Comparison of ENCODE assay signal across 8 mouse cellular contexts in genomic region chrX:37126671-37127358, GRCm38 (mm10). TPM values are rescaled to one million over a fixed set of nuclear protein-coding genes. Genes with fewer than 3 reads are reported as not detected.
DNase-seq lines count a peak whose midpoint lies in the region; ATAC-seq lines count a peak whose summit lies in the region.

Gene Nkap, plus strand, starts transcription at chrX:37126795.

- peak within 1 kb of the TSS; percentile 55 for H3K27ac ChIP-seq in heart, embryonic 15.5 days
- peak within 1 kb of the TSS; percentile 74 for H3K27ac ChIP-seq in liver, embryonic 15.5 days (replicated peaks)
- peak within 1 kb of the TSS; percentile 42; the same call in 1 of the 2 replicates for H3K27ac ChIP-seq in neural tube, embryonic 12.5 days

- H3K27me3 ChIP-seq in heart, embryonic 15.5 days, result no peaks in the 10 kb centered on the region
- H3K27me3 ChIP-seq in liver, embryonic 15.5 days, result no peaks in the 10 kb centered on the region
- no peaks in the 10 kb centered on the region for H3K27me3 ChIP-seq in neural tube, embryonic 12.5 days (replicated peaks)

- H3K9me3 ChIP-seq in heart, embryonic 15.5 days (replicated peaks), result no peaks in the 10 kb centered on the region
- no peaks in the 10 kb centered on the region for H3K9me3 ChIP-seq in liver, embryonic 15.5 days (replicated peaks)
- H3K9me3 ChIP-seq in neural tube, embryonic 12.5 days, result no peaks in the 10 kb centered on the region

- ATAC-seq in CD4-positive, CD25-positive, alpha-beta regulatory T cell, adult 4 months, result peak; percentile 92
- 0 out of 2 replicates have a peak, but pooled peaks have one; percentile 53 for ATAC-seq in heart, embryonic 15.5 days (replicated peaks; ENCODE audit: insufficient number of reproducible peaks, insufficient read depth, low FRiP score, low read depth)
- ATAC-seq in liver, embryonic 15.5 days (ENCODE audit: insufficient read depth), result peak; percentile 86
- ATAC-seq in neural tube, embryonic 12.5 days (ENCODE audit: low FRiP score, low read depth), result peak; percentile 90

- DNase-seq in c-Kit-negative CD71-positive TER-119-positive erythroid progenitor cells, embryonic 14.5 days (ENCODE audit: low read depth, low spot score), result peak; percentile 64
- peak; percentile 67 for DNase-seq in fibroblast of lung, adult 2 months (ENCODE audit: low read depth)
- peak; percentile 75 to 77 for DNase-seq in kidney, postnatal 25 days
- peak; percentile 84 for DNase-seq in telencephalon, adult 2 months (ENCODE audit: low read depth, low spot score)

- peak within 1 kb of the TSS; percentile 70 for H3K4me3 ChIP-seq in heart, embryonic 15.5 days
- peak within 1 kb of the TSS; percentile 74 for H3K4me3 ChIP-seq in liver, embryonic 15.5 days (replicated peaks)
- peak within 1 kb of the TSS; percentile 60 for H3K4me3 ChIP-seq in neural tube, embryonic 12.5 days

- 10% methylated on average over 58 of the region's 58 CpGs for WGBS in heart, embryonic 15.5 days
- WGBS in liver, embryonic 15.5 days (ENCODE audit: insufficient replicate concordance), result 8% methylated on average over 58 of the region's 58 CpGs
- 14% methylated on average over 58 of the region's 58 CpGs for WGBS in neural tube, embryonic 12.5 days

- peaks cover 4% of the 10 kb centered on the region; the same call in 1 of the 2 replicates for H3K4me1 ChIP-seq in heart, embryonic 15.5 days (replicated peaks)
- peaks cover 11% of the 10 kb centered on the region; the same call in 1 of the 2 replicates for H3K4me1 ChIP-seq in liver, embryonic 15.5 days (replicated peaks)
- peaks cover 4% of the 10 kb centered on the region for H3K4me1 ChIP-seq in neural tube, embryonic 12.5 days

- H3K4me2 ChIP-seq in heart, embryonic 15.5 days, result peak within 1 kb of the TSS; percentile 63
- peak within 1 kb of the TSS; percentile 62 for H3K4me2 ChIP-seq in liver, embryonic 15.5 days
- H3K4me2 ChIP-seq in neural tube, embryonic 12.5 days (replicated peaks), result peak within 1 kb of the TSS; percentile 57

- peak within 1 kb of the TSS; percentile 75 for H3K9ac ChIP-seq in heart, embryonic 15.5 days
- H3K9ac ChIP-seq in liver, embryonic 15.5 days, result peak within 1 kb of the TSS; percentile 76
- peak within 1 kb of the TSS; percentile 68 for H3K9ac ChIP-seq in neural tube, embryonic 12.5 days

- no peaks in the 10 kb centered on the region for H3K36me3 ChIP-seq in heart, embryonic 15.5 days
- no peaks in the 10 kb centered on the region for H3K36me3 ChIP-seq in liver, embryonic 15.5 days (replicated peaks)
- no peaks in the 10 kb centered on the region for H3K36me3 ChIP-seq in neural tube, embryonic 12.5 days

RNA-seq across cellular contexts. Expression of gene Nkap, which starts in this region (rescaled TPM):
- 10 to 100 TPM; 23.9 to 29.3 TPM for polyA plus RNA-seq in CD4-positive, CD25-positive, alpha-beta regulatory T cell, adult 4 months (2017; shearing (Covaris generic))
- 10.8 and 11.3 TPM in 2 replicates for polyA plus RNA-seq in heart, embryonic 15.5 days (2015; fragmentation: Nextera tagmentation; extraction: Ambion mirVana)
- 4.9 and 5.1 TPM in 2 replicates for polyA plus RNA-seq in liver, embryonic 15.5 days (2015; fragmentation: Nextera tagmentation; extraction: Ambion mirVana)
- polyA plus RNA-seq in neural tube, embryonic 12.5 days (2016; fragmentation: Nextera tagmentation; extraction: Ambion mirVana), result 22.5 and 25.4 TPM in 2 replicates

Comparison
In these comparisons a context has a peak if more than half of its experiments do, and no peak if none do; other contexts are left out.
1. Peak in every context shown above with its lines: DNase-seq, ATAC-seq, H3K4me3 ChIP-seq and H3K27ac ChIP-seq.